10 mouse cellular contexts compared by ENCODE assay signal in genomic region chr2:32667775-32668174, GRCm38 (mm10). TPM values are rescaled to one million over a fixed set of nuclear protein-coding genes. Genes with fewer than 3 reads are reported as not detected.
DNase-seq lines count a peak whose midpoint lies in the region; ATAC-seq and TF ChIP-seq lines count a peak whose summit lies in the region.
"Had no signal": no experiment of that assay in that cellular context is flagged by ENCODE, and none has a peak within 500 bp of the region (broad histone marks: within the 10 kb centered on the region; RNA-seq: fewer than 3 reads in every experiment).

No protein-coding gene starts in this region.

- no peak for TF ChIP-seq CTCF in lung, postnatal 0 days (IDR thresholded peaks at IDR 0.05)

- no peak overlapping the region for H3K9ac ChIP-seq in lung, postnatal 0 days (replicated peaks; ENCODE audit: low read depth)
- no peak overlapping the region for H3K9ac ChIP-seq in hindbrain, embryonic 14.5 days
- H3K9ac ChIP-seq: hindbrain, embryonic 15.5 days had no signal

- TF ChIP-seq EP300 in lung, postnatal 0 days (IDR thresholded peaks at IDR 0.05): no peak

- no peaks in the 10 kb centered on the region for H3K27me3 ChIP-seq in lung, postnatal 0 days (replicated peaks; ENCODE audit: insufficient read depth, low read length)
- no peaks in the 10 kb centered on the region for H3K27me3 ChIP-seq in hindbrain, embryonic 14.5 days (ENCODE audit: control insufficient read depth, insufficient read depth, low read length)
- H3K27me3 ChIP-seq: hindbrain, embryonic 15.5 days had no signal

- ATAC-seq in lung, postnatal 0 days: peak; percentile 39
- ATAC-seq in hindbrain, embryonic 14.5 days (ENCODE audit: low FRiP score): no peak
- no peak for ATAC-seq in granulocyte monocyte progenitor cell, adult 5-6 weeks (replicated peaks; ENCODE audit: poor library complexity, severe bottlenecking)

- no peaks in the 10 kb centered on the region for H3K4me1 ChIP-seq in lung, postnatal 0 days (ENCODE audit: insufficient read depth, low read depth, low read length)
- H3K4me1 ChIP-seq in hindbrain, embryonic 14.5 days (replicated peaks; ENCODE audit: control insufficient read depth, insufficient read depth, low read length): no peaks in the 10 kb centered on the region

- no peaks in the 10 kb centered on the region for H3K9me3 ChIP-seq in lung, postnatal 0 days (ENCODE audit: low read length)
- no peaks in the 10 kb centered on the region for H3K9me3 ChIP-seq in hindbrain, embryonic 14.5 days (ENCODE audit: control insufficient read depth, low read length)
- H3K9me3 ChIP-seq: hindbrain, embryonic 15.5 days had no signal

- H3K4me2 ChIP-seq in lung, postnatal 0 days (replicated peaks; ENCODE audit: low read depth, low read length): no peak overlapping the region
- H3K4me2 ChIP-seq in hindbrain, embryonic 14.5 days (replicated peaks): no peak overlapping the region
- H3K4me2 ChIP-seq: hindbrain, embryonic 15.5 days had no signal

- no peak overlapping the region for H3K4me3 ChIP-seq in lung, postnatal 0 days (ENCODE audit: low read depth, low read length)
- no peak overlapping the region for H3K4me3 ChIP-seq in hindbrain, embryonic 14.5 days (replicated peaks; ENCODE audit: low read length)
- H3K4me3 ChIP-seq: hindbrain, embryonic 15.5 days had no signal

- peak; percentile 94 for DNase-seq in heart, adult 11 months
- DNase-seq in heart, adult 9 months (ENCODE audit: low spot score in 2 of 2): no peak
- no peak for DNase-seq in lung, postnatal 0 days (ENCODE audit: low spot score)
- DNase-seq in lung, postnatal 4 days: no peak
- no peak for DNase-seq in hindbrain, embryonic 14.5 days (ENCODE audit: low spot score)
- DNase-seq in retina, embryonic 14.5 days (ENCODE audit: low spot score): peak; percentile 54
- DNase-seq in right cerebral cortex, postnatal 4 days: no peak
- DNase-seq: left cerebral cortex, postnatal 4 days had no signal

- peaks cover 6% of the 10 kb centered on the region; the same call in 1 of the 2 replicates for H3K36me3 ChIP-seq in lung, postnatal 0 days (ENCODE audit: insufficient read depth, low read length)
- H3K36me3 ChIP-seq in hindbrain, embryonic 14.5 days (replicated peaks; ENCODE audit: control insufficient read depth, insufficient read depth): no peaks in the 10 kb centered on the region
- H3K36me3 ChIP-seq: hindbrain, embryonic 15.5 days had no signal

- H3K27ac ChIP-seq in lung, postnatal 0 days (ENCODE audit: low read length): no peak overlapping the region
- 0 out of 2 replicates have a peak overlapping the region, but pooled peaks have one; percentile 32 for H3K27ac ChIP-seq in hindbrain, embryonic 14.5 days
- H3K27ac ChIP-seq: hindbrain, embryonic 15.5 days had no signal

- WGBS in lung, postnatal 0 days: 40% methylated on average over 11 of the region's 11 CpGs
- 25% methylated on average over 11 of the region's 11 CpGs for WGBS in hindbrain, embryonic 14.5 days

RNA-seq across cellular contexts. Expression of gene Eng, which starts 21.4 kb away (rescaled TPM):
- polyA plus RNA-seq in lung, postnatal 0 days (2015; fragmentation: Nextera tagmentation; extraction: Ambion mirVana): 118 and 130 TPM in 2 replicates
- 28.1 and 30.5 TPM in 2 replicates for polyA plus RNA-seq in hindbrain, embryonic 14.5 days (2014; fragmentation: Nextera tagmentation; extraction: Ambion mirVana)
- total RNA-seq in granulocyte monocyte progenitor cell, adult 5-6 weeks (2014; fragmentation: Nextera tagmentation): 11.0 and 28.9 TPM in 2 replicates
- 4.0 and 6.0 TPM in 2 replicates for total RNA-seq in granulocyte monocyte progenitor cell, adult 5-6 weeks (2017)

RNA-seq across cellular contexts. Expression of gene Fpgs, which starts 36.2 kb away (rescaled TPM):
- polyA plus RNA-seq in lung, postnatal 0 days (2015; fragmentation: Nextera tagmentation; extraction: Ambion mirVana): 12.6 and 15.6 TPM in 2 replicates
- 14.8 and 16.3 TPM in 2 replicates for polyA plus RNA-seq in hindbrain, embryonic 14.5 days (2014; fragmentation: Nextera tagmentation; extraction: Ambion mirVana)
- total RNA-seq in granulocyte monocyte progenitor cell, adult 5-6 weeks (2014; fragmentation: Nextera tagmentation): 24.2 and 34.0 TPM in 2 replicates
- 19.0 and 20.7 TPM in 2 replicates for total RNA-seq in granulocyte monocyte progenitor cell, adult 5-6 weeks (2017)

RNA-seq across cellular contexts. Expression of gene Cdk9, which starts 45.1 kb away (rescaled TPM):
- 62.8 and 68.7 TPM in 2 replicates for polyA plus RNA-seq in lung, postnatal 0 days (2015; fragmentation: Nextera tagmentation; extraction: Ambion mirVana)
- 59.7 and 61.6 TPM in 2 replicates for polyA plus RNA-seq in hindbrain, embryonic 14.5 days (2014; fragmentation: Nextera tagmentation; extraction: Ambion mirVana)
- total RNA-seq in granulocyte monocyte progenitor cell, adult 5-6 weeks (2014; fragmentation: Nextera tagmentation): 89.5 and 102 TPM in 2 replicates
- total RNA-seq in granulocyte monocyte progenitor cell, adult 5-6 weeks (2017): 44.8 and 54.3 TPM in 2 replicates

RNA-seq across cellular contexts. Expression of gene Ak1, which starts 46.2 kb away (rescaled TPM):
- polyA plus RNA-seq in lung, postnatal 0 days (2015; fragmentation: Nextera tagmentation; extraction: Ambion mirVana): 31.7 and 36.3 TPM in 2 replicates
- 78.1 and 82.0 TPM in 2 replicates for polyA plus RNA-seq in hindbrain, embryonic 14.5 days (2014; fragmentation: Nextera tagmentation; extraction: Ambion mirVana)
- 3.4 TPM in 1 of 2 replicates, not detected in the other for total RNA-seq in granulocyte monocyte progenitor cell, adult 5-6 weeks (2014; fragmentation: Nextera tagmentation)
- total RNA-seq in granulocyte monocyte progenitor cell, adult 5-6 weeks (2017): 0.78 and 3.3 TPM in 2 replicates

RNA-seq across cellular contexts. Expression of gene Sh2d3c, which starts 53.1 kb away (rescaled TPM):
- polyA plus RNA-seq in lung, postnatal 0 days (2015; fragmentation: Nextera tagmentation; extraction: Ambion mirVana): 51.8 and 53.5 TPM in 2 replicates
- 43.5 and 47.9 TPM in 2 replicates for polyA plus RNA-seq in hindbrain, embryonic 14.5 days (2014; fragmentation: Nextera tagmentation; extraction: Ambion mirVana)
- 14.3 and 17.6 TPM in 2 replicates for total RNA-seq in granulocyte monocyte progenitor cell, adult 5-6 weeks (2014; fragmentation: Nextera tagmentation)
- 11.2 and 12.7 TPM in 2 replicates for total RNA-seq in granulocyte monocyte progenitor cell, adult 5-6 weeks (2017)

Comparison
In these comparisons a context has a peak if more than half of its experiments do, and no peak if none do; other contexts are left out.
1. DNase-seq: peak in heart, adult 11 months (single experiment) and retina, embryonic 14.5 days (single experiment); none in heart, adult 9 months (0 of 2), lung, postnatal 0 days (single experiment), lung, postnatal 4 days (0 of 2), hindbrain, embryonic 14.5 days (single experiment) and right cerebral cortex, postnatal 4 days (single experiment).